Mouse (Mus musculus) brain, embryonic 14.5 days (tissue): ENCODE measurements around the gene Pafah2.

ENCODE experiments used
- CTCF ChIP-seq: fragments of 200-500 bp; IDR thresholded peaks from 2 replicates; pipeline ENCODE4 v1.5.1; 2012; ENCODE audit warnings: inconsistent platforms, mild to moderate bottlenecking, moderate library complexity, borderline replicate concordance; ENCODE audit not compliant: insufficient read depth, insufficient read length; ENCODE audit errors: extremely low read depth
- POLR2A ChIP-seq: fragments of 200-500 bp; IDR thresholded peaks from 2 replicates; pipeline ENCODE4 v1.6.1; 2012; ENCODE audit warnings: mild to moderate bottlenecking, inconsistent platforms, borderline replicate concordance; ENCODE audit not compliant: poor library complexity, insufficient read depth, insufficient read length, severe bottlenecking; ENCODE audit errors: extremely low read depth

DNA sequence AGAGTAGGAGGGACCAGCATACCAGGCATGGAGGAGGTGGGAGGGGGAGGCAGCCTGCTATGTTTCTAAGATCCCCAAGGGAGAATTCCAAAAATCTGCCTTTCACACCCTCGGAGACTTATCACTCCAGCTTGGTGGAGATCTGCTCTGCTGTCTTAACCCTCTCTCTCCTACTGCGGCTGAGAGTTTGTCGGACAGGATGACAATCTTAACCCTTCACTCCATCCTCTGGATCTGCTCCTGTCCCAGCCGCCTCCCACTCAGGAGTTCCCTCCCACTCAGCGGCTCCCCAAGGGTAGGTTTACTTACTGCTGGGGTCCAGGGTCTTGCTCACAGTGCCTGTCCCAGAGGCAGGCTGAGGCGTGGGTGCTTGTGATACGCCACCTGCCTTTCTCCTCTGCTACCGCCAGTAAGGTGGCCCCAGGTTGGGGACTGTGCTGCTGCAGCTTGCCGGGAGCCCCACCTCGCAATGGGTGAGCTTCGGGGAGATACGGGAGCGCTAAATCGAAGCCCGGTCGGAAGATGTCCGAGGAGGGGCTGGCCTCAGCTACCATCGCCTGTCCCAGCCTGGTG is 25.4 kb upstream of the Pafah2 start:
- TF ChIP-seq POLR2A (no peak), CTCF (no peak)
